Mouse (Mus musculus) lung, embryonic 15.5 days (tissue): ENCODE measurements around the gene Nin. TPM values are rescaled to one million over a fixed set of nuclear protein-coding genes. Genes with fewer than 3 reads are reported as not detected.
A peak's percentile ranks its signal among the peaks of the same experiment; 100 is the strongest.

Experiments used
- ATAC-seq: fragments of 200-750 bp; cut with Nextera tagmentation; 2 replicates; pipeline ENCODE4 v1.8.0; 2017; ENCODE audit warnings: moderate number of reproducible peaks, borderline replicate concordance; ENCODE audit not compliant: low FRiP score, low TSS enrichment; ENCODE audit errors: extremely low read depth
- H3K27ac ChIP-seq: fragments of 300-500 bp; sonication (generic); 2 replicates; pipeline ENCODE4 v1.5.1; 2015; ENCODE audit warnings: moderate library complexity, mild to moderate bottlenecking, inconsistent platforms
- H3K27me3 ChIP-seq: fragments of 300-500 bp; sonication (generic); 2 replicates; pipeline ENCODE4 v1.6.1; 2015; ENCODE audit warnings: inconsistent platforms
- H3K36me3 ChIP-seq: fragments of 300-500 bp; sonication (generic); 2 replicates; pipeline ENCODE4 v1.6.1; 2015; ENCODE audit warnings: inconsistent platforms
- H3K4me1 ChIP-seq: fragments of 300-500 bp; sonication (generic); 2 replicates; pipeline ENCODE4 v1.6.1; 2015; ENCODE audit warnings: inconsistent platforms
- H3K4me2 ChIP-seq: fragments of 300-500 bp; sonication (generic); 2 replicates; pipeline ENCODE4 v1.6.1; 2015; ENCODE audit warnings: inconsistent platforms, mild to moderate bottlenecking, moderate library complexity
- H3K4me3 ChIP-seq: fragments of 300-500 bp; sonication (generic); 2 replicates; pipeline ENCODE4 v1.5.1; 2015; ENCODE audit warnings: mild to moderate bottlenecking, inconsistent platforms
- H3K9ac ChIP-seq: fragments of 300-500 bp; sonication (generic); 2 replicates; pipeline ENCODE4 v1.6.1; 2015; ENCODE audit warnings: inconsistent platforms
- H3K9me3 ChIP-seq: fragments of 300-500 bp; sonication (generic); 2 replicates; pipeline ENCODE4 v1.6.1; 2016; ENCODE audit warnings: inconsistent platforms
- WGBS: fragments of 180-500 bp; shearing (Covaris S2); methylation state at CpG from one replicate; pipeline ENCODE4 v1.1.7; 2015; 5-methylcytosine and 5-hydroxymethylcytosine counted together
- polyA plus RNA-seq: library from polyadenylated mRNA; unstranded; fragments of >200 nt; fragmentation: Nextera tagmentation; extraction: Ambion mirVana; gene quantifications from 2 replicates; pipeline ENCODE4 v1.2.1, GENCODE M21; 2015

Gene Nin
- polyA plus RNA-seq, 1 experiment from 2014 or later: 14.6 TPM

DNA sequence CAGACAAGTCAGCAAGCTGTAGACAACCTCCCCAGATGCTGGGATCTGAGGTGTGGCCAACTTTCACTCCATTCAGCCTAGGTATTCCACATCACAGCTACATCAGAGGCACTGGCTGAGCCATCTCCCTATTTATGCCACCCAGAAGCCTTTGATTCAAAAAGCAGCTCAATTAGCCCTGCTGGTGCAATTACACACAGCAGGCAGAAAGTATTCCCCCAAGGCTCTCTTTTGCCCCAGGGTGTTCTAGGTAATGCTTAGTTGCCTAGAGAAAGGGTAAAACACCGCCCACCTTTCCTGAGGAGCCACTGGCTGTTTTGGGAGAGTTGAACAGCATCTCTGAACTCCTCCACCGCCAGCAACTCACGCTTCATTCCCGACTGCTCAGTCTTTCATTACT lies 10.3 kb downstream of the Nin start:
- Histone ChIP-seq H3K4me3 (no peak overlapping the region), H3K36me3 (no peaks in the 10 kb centered on the region), H3K27ac (no peak overlapping the region), H3K9ac (no peak overlapping the region), H3K4me1 (peaks cover 18% of the 10 kb centered on the region; the same call in 1 of the 2 replicates), H3K4me2 (no peak overlapping the region), H3K27me3 (no peaks in the 10 kb centered on the region), H3K9me3 (no peaks in the 10 kb centered on the region)
- WGBS: 83% methylated on average over 4 of the region's 4 CpGs
- no peak for ATAC-seq

- no peaks in the 10 kb centered on the region for H3K27me3 ChIP-seq
- H3K4me1 ChIP-seq: peaks cover 11% of the 10 kb centered on the region; the same call in 1 of the 2 replicates
- H3K36me3 ChIP-seq: no peaks in the 10 kb centered on the region
- H3K4me3 ChIP-seq: no peak overlapping the region
- peak; percentile 23; the same call in 1 of the 2 replicates for ATAC-seq
- H3K27ac ChIP-seq: no peak overlapping the region
- no peaks in the 10 kb centered on the region for H3K9me3 ChIP-seq
- no peak overlapping the region for H3K9ac ChIP-seq
- H3K4me2 ChIP-seq: no peak overlapping the region
- 80% methylated on average over 9 of the region's 9 CpGs for WGBS
Observed at GRCm38 (mm10) chr12:70102426-70102825, 11.1 kb downstream of the Nin start.

DNA sequence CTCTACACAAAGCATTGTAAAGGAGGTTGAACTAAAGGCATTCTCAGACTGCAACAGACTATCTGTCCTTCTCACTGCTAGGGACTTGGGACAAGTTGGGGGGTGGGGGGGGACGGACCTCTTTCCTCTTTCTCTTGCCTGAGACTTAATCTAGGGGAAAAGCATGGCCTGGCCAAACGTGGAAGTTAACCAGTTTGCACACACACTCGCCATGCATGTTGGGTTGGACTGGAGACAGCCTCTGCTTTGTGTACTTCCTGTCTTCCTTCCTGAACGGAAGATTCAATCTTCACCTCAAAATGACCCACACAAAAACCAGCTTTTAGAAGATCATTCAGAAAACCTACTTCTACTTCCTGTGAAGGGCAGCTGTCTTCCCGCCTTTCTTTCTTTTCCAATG lies 11.7 kb downstream of the Nin start:
- Histone ChIP-seq H3K36me3 (no peaks in the 10 kb centered on the region), H3K4me1 (peaks cover 11% of the 10 kb centered on the region; the same call in 1 of the 2 replicates), H3K9ac (no peak overlapping the region), H3K27ac (no peak overlapping the region), H3K4me3 (no peak overlapping the region), H3K4me2 (no peak overlapping the region), H3K27me3 (no peaks in the 10 kb centered on the region), H3K9me3 (no peaks in the 10 kb centered on the region)
- no peak for ATAC-seq
- WGBS: 69% methylated on average over 5 of the region's 5 CpGs

DNA sequence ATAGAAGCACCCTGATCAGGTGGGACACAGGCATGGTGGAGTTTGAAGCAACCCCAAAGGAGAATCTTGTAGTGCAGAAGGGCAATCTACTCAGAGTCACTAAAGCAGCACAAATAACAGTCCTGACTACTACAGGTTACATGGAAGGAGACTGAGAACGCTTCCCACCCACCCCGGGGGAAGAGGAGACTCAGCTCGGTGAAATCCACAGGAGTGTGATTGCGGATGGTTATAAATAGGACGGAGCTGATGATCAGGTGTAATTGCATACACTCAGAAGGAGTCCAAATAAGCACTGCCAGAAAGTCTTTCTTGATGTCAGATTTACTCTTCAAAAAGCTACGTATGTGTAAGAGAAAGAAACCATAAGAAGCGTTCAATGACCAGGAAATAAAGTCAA lies 15.6 kb downstream of the Nin start:
- Histone ChIP-seq H3K27me3 (no peaks in the 10 kb centered on the region), H3K4me3 (no peak overlapping the region), H3K36me3 (no peaks in the 10 kb centered on the region), H3K4me2 (no peak overlapping the region), H3K27ac (no peak overlapping the region), H3K9me3 (no peaks in the 10 kb centered on the region), H3K9ac (no peak overlapping the region), H3K4me1 (peaks cover 6% of the 10 kb centered on the region; the same call in 1 of the 2 replicates)
- 85% methylated on average over 7 of the region's 7 CpGs for WGBS
- ATAC-seq: no peak

DNA sequence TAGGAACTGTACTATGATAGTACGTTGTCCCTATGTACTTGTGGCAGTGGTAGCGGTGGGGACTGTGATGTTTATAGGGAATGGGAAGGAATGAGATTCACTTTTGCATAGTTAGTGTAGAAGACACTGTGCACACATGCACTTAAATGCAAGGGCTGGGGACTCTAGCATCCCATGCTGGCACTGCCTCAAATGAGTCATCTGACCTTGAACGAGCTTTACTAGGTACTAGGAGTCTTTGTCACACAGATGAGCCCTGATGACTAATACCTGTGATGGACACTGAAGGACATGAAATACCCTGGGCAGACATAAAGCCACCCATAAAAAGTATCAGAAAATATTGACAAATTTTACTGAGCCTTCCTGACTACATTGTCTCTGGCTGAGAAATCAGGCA lies 16.2 kb downstream of the Nin start:
- ATAC-seq: no peak
- no peak overlapping the region for H3K4me3 ChIP-seq
- no peak overlapping the region for H3K9ac ChIP-seq

GRCm38 (mm10) chr12:70093266-70093893 lies 20.1 kb downstream of the Nin start:
- H3K4me2 ChIP-seq: no peak overlapping the region
- peaks cover 3% of the 10 kb centered on the region; the same call in 1 of the 2 replicates for H3K4me1 ChIP-seq
- no peak overlapping the region for H3K27ac ChIP-seq
- H3K9ac ChIP-seq: no peak overlapping the region
- 60% methylated on average over 6 of the region's 6 CpGs for WGBS
- H3K36me3 ChIP-seq: no peaks in the 10 kb centered on the region
- no peaks in the 10 kb centered on the region for H3K27me3 ChIP-seq
- no peaks in the 10 kb centered on the region for H3K9me3 ChIP-seq
- no peak for ATAC-seq
- H3K4me3 ChIP-seq: no peak overlapping the region

More for the DNA sequence above, 16.2 kb downstream of the Nin start:
- Histone ChIP-seq H3K27me3 (no peaks in the 10 kb centered on the region), H3K4me2 (no peak overlapping the region), H3K36me3 (no peaks in the 10 kb centered on the region), H3K9me3 (no peaks in the 10 kb centered on the region), H3K4me1 (peaks cover 6% of the 10 kb centered on the region; the same call in 1 of the 2 replicates), H3K27ac (no peak overlapping the region)
- WGBS: 82% methylated on average over 3 of the region's 3 CpGs

GRCm38 (mm10) chr12:70088297-70088696 lies 25.2 kb downstream of the Nin start:
- H3K4me1 ChIP-seq: 0 out of 2 replicates have a peak, but pooled peaks cover 2% of the 10 kb centered on the region
- 67% methylated on average over 4 of the region's 4 CpGs for WGBS
- no peak for ATAC-seq

DNA sequence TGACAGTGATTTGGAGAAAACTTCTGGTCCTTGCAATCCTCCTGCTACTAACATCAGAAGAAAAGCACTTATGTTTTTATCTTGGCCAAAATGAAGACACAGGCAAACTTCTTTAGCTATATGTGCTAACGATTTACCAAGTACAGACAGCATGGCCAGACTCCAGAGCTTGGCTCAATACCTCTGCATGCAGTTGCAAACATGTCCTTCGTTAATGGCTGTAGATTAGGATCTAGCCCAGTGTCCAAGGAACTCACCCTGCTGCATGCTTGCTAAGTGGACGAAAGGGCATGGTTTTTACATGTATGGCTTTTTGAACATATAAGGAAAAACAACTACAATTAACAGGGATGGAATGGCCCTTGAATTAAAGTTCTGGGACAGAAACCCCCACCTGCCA lies 28.2 kb downstream of the Nin start:
- Histone ChIP-seq H3K36me3 (no peaks in the 10 kb centered on the region), H3K27me3 (no peaks in the 10 kb centered on the region), H3K4me3 (no peak overlapping the region), H3K4me2 (no peak overlapping the region), H3K9ac (no peak overlapping the region), H3K4me1 (0 out of 2 replicates have a peak, but pooled peaks cover 4% of the 10 kb centered on the region), H3K9me3 (no peaks in the 10 kb centered on the region), H3K27ac (no peak overlapping the region)
- ATAC-seq: no peak
- 74% methylated on average over 3 of the region's 3 CpGs for WGBS

More at GRCm38 (mm10) chr12:70088297-70088696, 25.2 kb downstream of the Nin start:
- Histone ChIP-seq H3K9me3 (no peaks in the 10 kb centered on the region), H3K27ac (no peak overlapping the region), H3K4me2 (no peak overlapping the region), H3K4me3 (no peak overlapping the region), H3K27me3 (no peaks in the 10 kb centered on the region), H3K36me3 (no peaks in the 10 kb centered on the region), H3K9ac (no peak overlapping the region)

DNA sequence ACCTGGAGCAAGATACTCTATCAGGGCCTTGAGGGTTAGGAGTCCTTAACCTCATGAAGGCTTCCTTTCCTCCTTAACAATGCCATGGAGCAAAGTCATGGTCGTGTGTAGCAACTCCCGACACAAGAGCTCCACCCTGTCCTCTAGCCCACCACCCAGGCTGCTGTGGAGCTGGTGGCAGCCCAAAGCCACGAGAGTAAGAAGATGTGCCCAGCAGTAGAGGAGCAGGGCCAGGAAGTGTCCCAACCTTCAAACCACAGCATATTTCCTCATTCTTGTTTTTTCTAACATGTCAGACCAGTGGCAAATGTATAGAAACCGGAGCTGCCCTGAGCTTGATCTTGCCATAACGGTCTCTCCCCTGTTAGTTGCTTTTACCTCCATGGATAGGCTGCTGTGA lies 29.3 kb downstream of the Nin start:
- no peak overlapping the region for H3K9ac ChIP-seq
- 96% methylated on average over 5 of the region's 5 CpGs for WGBS
- no peaks in the 10 kb centered on the region for H3K27me3 ChIP-seq
- no peak overlapping the region for H3K27ac ChIP-seq
- H3K36me3 ChIP-seq: no peaks in the 10 kb centered on the region
- no peak overlapping the region for H3K4me2 ChIP-seq
- 0 out of 2 replicates have a peak, but pooled peaks cover 4% of the 10 kb centered on the region for H3K4me1 ChIP-seq
- H3K9me3 ChIP-seq: no peaks in the 10 kb centered on the region
- no peak overlapping the region for H3K4me3 ChIP-seq
- ATAC-seq: no peak

DNA sequence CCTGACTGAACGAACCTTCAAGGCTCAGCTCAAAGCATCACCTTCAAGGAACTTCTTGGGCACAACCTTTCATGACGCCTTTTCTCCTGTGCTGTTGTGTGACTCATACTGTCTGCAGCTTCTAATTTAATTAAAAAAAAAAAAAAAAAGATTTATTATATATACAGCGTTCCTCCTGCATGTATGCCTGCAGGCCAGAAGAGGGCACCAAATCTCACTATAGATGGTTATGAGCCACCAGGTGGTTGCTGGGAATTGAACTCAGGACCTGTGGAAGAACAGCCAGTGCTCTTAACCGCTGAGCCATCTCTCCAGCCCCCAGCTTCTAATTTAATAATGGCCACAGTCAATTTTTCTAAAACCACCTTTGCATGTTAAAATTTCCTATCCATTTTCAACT lies 29.8 kb downstream of the Nin start:
- 0 out of 2 replicates have a peak, but pooled peaks cover 4% of the 10 kb centered on the region for H3K4me1 ChIP-seq
- WGBS: 88% methylated on average over 4 of the region's 4 CpGs
- ATAC-seq: no peak

DNA sequence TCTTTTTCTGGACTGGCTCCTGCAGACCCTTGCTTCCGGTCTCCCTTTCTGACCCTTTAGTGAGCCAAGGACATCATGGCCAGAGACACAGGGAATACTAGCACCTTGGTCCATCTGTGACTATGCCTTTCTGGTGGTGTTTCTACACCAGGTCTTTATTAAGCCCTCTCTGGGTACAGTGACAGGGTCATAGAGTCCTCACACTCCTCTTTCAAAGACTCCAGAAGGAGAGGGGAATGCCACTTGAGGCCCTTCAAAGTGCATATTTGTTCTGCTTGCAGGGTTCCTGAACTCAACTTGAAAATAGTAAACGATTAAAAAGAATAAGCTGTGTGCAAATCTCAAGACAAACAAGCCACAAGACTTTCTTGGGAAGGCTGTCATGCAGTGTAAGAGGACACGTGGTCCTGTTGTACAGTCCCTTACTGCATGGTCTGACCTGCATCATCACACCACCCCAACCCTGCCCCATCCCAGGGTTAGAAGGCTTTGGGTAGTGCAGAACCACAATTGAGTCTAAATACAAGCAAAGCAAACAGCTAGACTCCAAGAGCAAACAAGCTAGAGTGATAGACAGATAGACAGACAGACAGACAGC lies 30.5 kb downstream of the Nin start:
- 68% methylated on average over 3 of the region's 3 CpGs for WGBS
- H3K4me1 ChIP-seq: 0 out of 2 replicates have a peak, but pooled peaks cover 4% of the 10 kb centered on the region
- no peaks in the 10 kb centered on the region for H3K36me3 ChIP-seq
- H3K27ac ChIP-seq: 0 out of 2 replicates have a peak overlapping the region, but pooled peaks have one; percentile 26
- H3K27me3 ChIP-seq: no peaks in the 10 kb centered on the region
- no peak overlapping the region for H3K4me2 ChIP-seq
- no peak overlapping the region for H3K9ac ChIP-seq
- H3K4me3 ChIP-seq: no peak overlapping the region
- no peak for ATAC-seq
- no peaks in the 10 kb centered on the region for H3K9me3 ChIP-seq

More for the DNA sequence above, 29.8 kb downstream of the Nin start:
- H3K9me3 ChIP-seq: no peaks in the 10 kb centered on the region
- H3K27me3 ChIP-seq: no peaks in the 10 kb centered on the region
- no peak overlapping the region for H3K9ac ChIP-seq
- no peak overlapping the region for H3K4me2 ChIP-seq
- no peak overlapping the region for H3K27ac ChIP-seq
- no peaks in the 10 kb centered on the region for H3K36me3 ChIP-seq
- H3K4me3 ChIP-seq: no peak overlapping the region

DNA sequence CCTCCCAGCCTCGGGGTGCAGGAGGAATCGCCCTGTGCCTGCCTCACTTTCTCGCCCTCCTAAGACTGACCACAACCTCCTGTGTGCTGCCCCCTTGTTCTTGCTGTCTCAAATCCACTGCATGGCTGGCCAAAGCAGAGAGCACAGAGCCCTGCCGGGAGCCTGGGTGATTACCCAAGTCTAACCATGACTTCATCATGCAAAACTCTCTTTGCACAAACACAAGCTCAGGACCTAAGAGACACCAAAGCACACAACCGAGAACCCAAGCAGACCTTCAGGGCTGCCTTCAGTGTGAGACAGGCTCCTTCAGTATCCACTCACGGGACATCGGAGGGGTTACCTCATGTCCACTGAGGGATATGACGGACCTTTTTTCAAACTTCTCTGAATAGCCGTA lies 31.0 kb downstream of the Nin start:
- 0 out of 2 replicates have a peak, but pooled peaks cover under 1% of the 10 kb centered on the region for H3K36me3 ChIP-seq
- no peak overlapping the region for H3K4me2 ChIP-seq
- H3K4me1 ChIP-seq: 0 out of 2 replicates have a peak, but pooled peaks cover 4% of the 10 kb centered on the region
- WGBS: 70% methylated on average over 9 of the region's 9 CpGs
- H3K27ac ChIP-seq: no peak overlapping the region
- no peak overlapping the region for H3K4me3 ChIP-seq
- H3K27me3 ChIP-seq: no peaks in the 10 kb centered on the region
- no peak for ATAC-seq
- H3K9me3 ChIP-seq: no peaks in the 10 kb centered on the region
- no peak overlapping the region for H3K9ac ChIP-seq
